Mouse (Mus musculus): Measurements from ENCODE around the gene Gm28729.
"Not testable (repeated sequence)": the region's sequence is repeated elsewhere in the genome, so short reads cannot be mapped to it uniquely, and the experiment has no call there.

Gene Gm28729

GRCm38 (mm10) chr9:96517429-96517828 is 7.6 kb downstream of the Gm28729 start:
- no peak for DNase-seq

- no peak for DNase-seq
Observed at GRCm38 (mm10) chr9:96516806-96517205, 8.3 kb downstream of the Gm28729 start.

GRCm38 (mm10) chr9:96515737-96516136 is 9.3 kb downstream of the Gm28729 start:
- DNase-seq = no peak

GRCm38 (mm10) chr9:96514278-96514677 is 10.8 kb downstream of the Gm28729 start:
- no peak for DNase-seq

GRCm38 (mm10) chr9:96506011-96506498 is 19.0 kb downstream of the Gm28729 start:
- peak; percentile 61 to 75 for DNase-seq

- no peak for DNase-seq
Observed at GRCm38 (mm10) chr9:96505156-96505555, 19.9 kb downstream of the Gm28729 start.

GRCm38 (mm10) chr9:96504116-96504895 is 20.8 kb downstream of the Gm28729 start:
- peak in 1 of 2 experiments; percentile 21 for DNase-seq

- no peak for DNase-seq
Observed at GRCm38 (mm10) chr9:96502856-96503610, 22.0 kb downstream of the Gm28729 start.

GRCm38 (mm10) chr9:96501217-96501616 is 23.8 kb downstream of the Gm28729 start:
- peak in 1 of 2 experiments; percentile 43 for DNase-seq

GRCm38 (mm10) chr9:96493212-96493611 is 31.9 kb downstream of the Gm28729 start:
- peak in 1 of 2 experiments; percentile 37 for DNase-seq

- DNase-seq = peak; percentile 69 to 70
Observed at GRCm38 (mm10) chr9:96491810-96492209, 33.3 kb downstream of the Gm28729 start.

GRCm38 (mm10) chr9:96487869-96488268 is 37.2 kb downstream of the Gm28729 start:
- not testable (repeated sequence) for DNase-seq

- no peak for DNase-seq
Observed at GRCm38 (mm10) chr9:96483648-96484047, 41.4 kb downstream of the Gm28729 start.

- DNase-seq = no peak
Observed at GRCm38 (mm10) chr9:96483028-96483427, 42.0 kb downstream of the Gm28729 start.

- DNase-seq = peak; percentile 100
Observed at GRCm38 (mm10) chr9:96478071-96478888, 46.8 kb downstream of the Gm28729 start, which contains the start of gene Rnf7. Gene Rnf7 (minus strand): TSS chr9:96478675.

GRCm38 (mm10) chr9:96472356-96472755 is 52.7 kb downstream of the Gm28729 start:
- DNase-seq = no peak

- DNase-seq = not testable (repeated sequence)
Observed at GRCm38 (mm10) chr9:96471681-96472080, 53.4 kb downstream of the Gm28729 start.

GRCm38 (mm10) chr9:96470266-96470974 is 54.6 kb downstream of the Gm28729 start:
- DNase-seq = no peak

- DNase-seq = no peak
Observed at GRCm38 (mm10) chr9:96469556-96470265, 55.4 kb downstream of the Gm28729 start.

- no peak for DNase-seq
Observed at GRCm38 (mm10) chr9:96463708-96464107, 61.4 kb downstream of the Gm28729 start.

GRCm38 (mm10) chr9:96461607-96462006 is 63.5 kb downstream of the Gm28729 start:
- no peak for DNase-seq
